Mouse (Mus musculus) brain, adult 2 months (tissue): ENCODE measurements at regions not wholly inside any gene's neighbourhood (a gene's known extent, or its start where the extent isn't known, plus 50 kb on each side); places are given as distances from the start of the nearest gene placed in this dataset.

Source experiments
- DNase-seq: peaks from one replicate; pipeline ENCODE4 v3.0.0; 2011; ENCODE audit warnings: low read depth, low spot score

- peak; percentile 84 for DNase-seq
Measured at GRCm38 (mm10) chr1:137332108-137332769, 372.0 kb upstream of the Nr5a2 start.

DNA sequence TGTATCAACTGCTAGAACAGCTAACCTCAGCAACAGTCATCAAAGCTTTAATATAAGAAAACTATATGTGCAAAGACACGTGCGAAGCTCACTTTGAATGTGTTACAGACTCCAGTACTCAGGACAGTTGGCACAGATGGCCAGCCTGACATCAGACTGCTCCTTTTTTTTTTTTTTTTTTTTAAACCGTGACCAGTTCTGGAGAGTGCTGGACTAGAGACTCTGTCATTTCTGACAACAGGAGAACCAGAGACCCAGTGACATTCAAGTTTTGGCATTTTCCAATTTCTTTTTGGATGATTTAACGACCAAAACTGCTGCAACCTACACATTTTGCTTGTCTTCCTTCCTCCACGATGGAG is 371.5 kb upstream of the Nr5a2 start:
- DNase-seq = no peak

DNA sequence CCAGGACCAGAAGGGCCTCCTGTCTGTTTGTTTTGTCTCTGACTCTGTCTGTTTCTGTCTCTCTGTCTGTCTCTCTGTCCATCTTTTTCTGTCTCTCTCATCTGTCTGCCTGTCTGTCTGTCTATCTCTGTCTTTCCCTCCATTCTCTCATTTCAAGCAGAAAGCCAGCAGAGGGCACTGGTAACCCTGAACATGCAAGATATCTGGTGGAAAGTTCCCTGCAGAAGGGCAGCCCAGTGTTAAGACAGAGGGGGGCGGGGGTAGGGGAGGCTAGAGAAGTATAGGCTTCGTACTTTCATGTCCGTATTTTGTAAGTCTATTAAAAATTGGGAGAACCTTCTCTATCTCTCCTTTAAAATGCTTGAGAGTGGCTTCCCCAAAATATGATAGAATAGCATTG is 370.4 kb upstream of the Nr5a2 start:
- peak; percentile 79 for DNase-seq

GRCm38 (mm10) chr1:137323884-137324594 is 363.8 kb upstream of the Nr5a2 start:
- peak; percentile 57 for DNase-seq

DNA sequence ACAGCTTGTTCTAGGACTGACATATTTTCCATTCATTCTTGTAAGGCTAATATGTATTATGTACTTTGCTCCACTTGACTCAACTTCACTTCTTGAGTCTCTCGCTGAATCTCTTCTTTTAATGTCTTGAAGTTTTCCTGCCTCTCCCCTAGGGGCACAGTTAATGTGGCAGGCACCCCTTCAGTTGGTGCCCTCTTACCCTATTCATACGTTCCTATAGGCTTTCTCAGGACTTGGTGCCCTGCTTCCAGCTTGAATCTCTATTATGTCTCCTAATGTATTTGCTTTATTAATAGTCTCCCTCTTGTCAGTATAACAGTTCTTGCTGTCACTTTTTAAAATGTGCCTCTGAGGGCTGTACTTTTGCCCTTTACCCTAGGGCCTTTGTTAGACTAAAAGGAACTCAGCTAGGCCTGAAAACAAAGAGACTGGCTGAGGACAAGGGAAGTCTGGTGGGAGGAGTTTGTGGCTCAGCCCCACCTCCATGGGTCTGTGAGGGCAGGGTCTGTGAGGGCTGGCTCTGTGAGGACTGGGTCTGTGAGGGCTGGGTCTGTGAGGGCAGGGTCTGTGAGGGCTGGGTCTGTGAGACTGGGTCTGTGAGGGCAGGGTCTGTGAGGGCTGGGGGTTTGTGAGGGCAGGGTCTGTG is 362.9 kb upstream of the Nr5a2 start:
- DNase-seq = no peak

DNA sequence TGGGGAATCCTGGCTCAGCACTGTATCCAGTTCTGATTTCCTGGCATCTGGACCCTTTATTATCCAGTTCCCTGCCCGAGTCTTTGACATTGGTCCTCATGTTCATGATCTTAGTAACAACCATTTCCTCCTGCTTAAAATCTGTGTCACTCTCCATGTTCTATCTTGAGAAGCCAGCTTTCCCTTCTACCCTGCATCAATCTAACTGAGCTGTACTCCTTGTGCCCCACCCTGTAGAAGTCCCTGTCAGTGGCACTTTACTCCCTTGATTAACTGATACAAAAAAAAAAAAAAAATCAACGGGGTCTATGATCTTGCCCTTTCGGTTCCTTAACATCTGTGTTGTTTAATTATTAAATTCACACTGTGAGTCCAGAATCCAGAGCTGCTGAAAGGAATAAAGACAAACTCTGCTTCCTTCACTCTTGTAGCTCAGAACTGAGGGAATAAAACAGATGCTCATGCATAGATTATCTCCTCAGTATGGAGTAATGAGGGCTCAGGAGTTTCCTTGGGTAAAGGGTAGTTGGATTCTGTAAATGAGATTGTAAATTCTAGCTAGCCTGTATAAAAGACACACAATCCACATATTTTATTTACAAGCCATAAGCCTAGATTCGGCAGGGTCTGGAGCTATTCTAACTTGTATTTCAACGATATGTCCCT is 342.6 kb upstream of the Nr5a2 start:
- peak; percentile 15 for DNase-seq

GRCm38 (mm10) chr1:137297780-137298569 is 337.7 kb upstream of the Nr5a2 start:
- peak; percentile 60 for DNase-seq

GRCm38 (mm10) chr1:137289456-137289855 is 329.2 kb upstream of the Nr5a2 start:
- no peak for DNase-seq

GRCm38 (mm10) chr1:137283291-137283690 is 323.0 kb upstream of the Nr5a2 start:
- DNase-seq = no peak

DNA sequence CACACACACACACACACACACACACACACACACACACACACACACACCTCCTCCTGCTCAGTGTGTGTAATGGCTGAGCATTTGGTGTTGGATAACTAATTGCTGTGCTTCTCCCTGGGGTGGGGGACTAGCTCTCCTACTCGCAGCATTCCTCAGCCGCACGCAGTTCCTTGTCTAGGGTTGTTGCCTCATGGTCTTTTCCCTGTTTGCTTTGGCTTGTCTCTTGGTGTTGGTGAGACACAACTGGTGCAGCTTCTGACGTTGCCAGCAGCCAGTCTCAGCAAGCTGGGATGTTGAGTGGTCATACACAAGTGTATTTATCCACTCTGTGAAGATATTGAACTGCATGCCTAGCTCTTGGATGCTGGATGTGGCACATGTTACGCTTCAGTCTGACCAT is 322.2 kb upstream of the Nr5a2 start:
- no peak for DNase-seq

- DNase-seq = no peak
Measured at GRCm38 (mm10) chr1:137280391-137281386, 320.4 kb upstream of the Nr5a2 start.

DNA sequence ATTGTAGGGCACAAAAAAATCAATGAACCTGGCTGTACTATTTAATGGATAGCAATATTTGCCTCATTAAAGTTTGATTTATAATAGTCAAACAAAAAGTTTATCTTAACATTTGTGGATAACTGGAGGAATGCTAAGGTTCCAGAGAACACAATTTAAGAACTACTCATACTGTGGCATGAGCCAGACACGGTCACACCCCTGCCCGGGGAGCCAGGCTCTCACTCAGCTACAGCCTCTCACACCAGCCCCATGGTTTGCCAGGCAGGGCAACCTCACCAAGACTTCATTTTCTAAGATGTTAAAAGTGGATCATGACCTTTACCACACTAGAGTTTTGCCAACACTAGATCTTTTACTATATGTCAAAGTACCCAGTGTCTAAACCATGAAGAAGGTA is 319.7 kb upstream of the Nr5a2 start:
- DNase-seq = no peak

DNA sequence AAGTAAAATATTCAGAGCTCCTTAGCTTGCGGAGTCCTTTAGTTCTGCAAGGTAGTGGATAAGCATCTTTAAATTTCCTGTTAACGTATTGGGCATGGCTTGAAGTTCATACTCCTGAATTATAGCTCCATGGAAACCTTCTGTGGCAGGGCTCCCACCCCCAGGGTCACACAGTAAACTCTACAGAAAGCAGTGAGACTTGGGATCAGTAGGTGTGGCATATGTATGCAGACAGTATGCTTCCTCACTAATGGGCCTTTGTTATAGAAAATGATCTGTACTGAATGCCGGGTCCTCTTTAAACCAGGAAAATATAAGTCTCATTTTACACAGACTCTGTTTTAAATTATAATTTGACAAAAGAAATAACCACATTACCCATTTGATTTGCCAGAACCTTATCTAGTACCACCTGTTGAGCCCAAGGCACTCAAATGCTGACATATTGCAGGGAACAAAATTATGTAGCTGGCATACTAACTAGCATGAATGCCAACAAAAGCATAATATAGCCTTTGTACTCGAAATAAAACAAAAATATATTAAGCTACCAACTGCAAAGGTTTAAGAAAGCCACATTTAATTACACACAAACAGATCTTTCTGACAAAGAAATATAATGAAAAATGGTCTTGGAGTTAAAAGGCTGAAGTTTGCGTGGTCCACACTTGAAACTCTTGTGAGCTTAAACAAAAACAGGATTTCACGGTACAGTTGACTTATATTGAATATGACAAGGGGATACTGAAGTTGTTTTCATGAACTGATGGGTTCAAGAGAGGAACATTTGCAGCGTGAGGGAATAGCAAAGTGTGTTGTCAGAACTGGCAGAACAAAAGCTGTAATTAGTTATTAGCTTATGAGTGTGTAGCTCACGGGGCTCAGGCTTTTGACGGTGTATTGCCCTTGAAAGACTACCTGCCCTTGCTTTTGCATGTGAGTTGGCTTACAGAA is 310.7 kb upstream of the Nr5a2 start:
- no peak for DNase-seq

DNA sequence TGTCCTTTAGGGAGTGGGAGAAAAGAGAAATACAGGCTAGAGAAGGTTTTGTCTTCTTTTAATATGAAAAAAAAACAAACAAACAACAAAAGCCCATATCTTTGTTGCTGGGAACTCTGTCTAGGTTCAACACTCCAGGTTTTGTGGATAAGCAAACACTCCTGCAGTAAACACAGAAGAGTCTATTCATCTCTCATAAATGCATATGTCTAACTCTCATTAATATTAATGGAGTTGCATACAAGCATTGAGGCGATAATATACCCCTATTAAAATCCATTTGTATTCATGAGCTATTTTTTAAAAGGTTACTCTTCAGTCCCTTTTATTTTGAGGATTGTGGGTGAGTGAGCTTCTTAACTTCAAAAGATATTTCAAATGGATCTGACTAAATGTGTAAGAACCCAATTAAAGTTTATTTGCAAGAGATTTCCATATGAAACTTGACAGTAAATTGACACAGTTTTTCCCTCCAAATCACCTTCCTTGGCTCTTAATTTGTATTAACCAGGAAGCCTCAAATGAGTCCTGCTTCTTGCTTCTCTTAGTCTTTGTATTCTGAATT is 302.6 kb upstream of the Nr5a2 start:
- DNase-seq = no peak

DNA sequence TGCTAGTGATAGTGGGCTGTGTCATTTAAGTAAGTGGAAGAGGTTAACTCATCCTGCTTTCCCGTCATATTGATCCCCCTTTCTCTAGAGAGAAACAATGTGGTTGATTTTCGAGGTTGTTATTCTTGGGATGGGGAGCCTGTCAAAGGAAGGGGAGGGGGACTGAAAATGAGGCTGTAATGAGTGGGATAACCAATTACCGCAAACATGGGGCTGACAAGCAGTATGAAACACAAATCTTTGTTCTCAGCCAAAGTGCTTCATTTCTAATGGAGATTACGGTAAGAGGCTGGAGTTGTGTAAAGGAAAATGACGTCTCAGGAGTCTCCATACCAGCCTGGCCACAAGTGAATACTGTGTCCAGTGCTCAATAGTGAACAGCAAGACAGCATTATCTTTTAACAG is 301.9 kb upstream of the Nr5a2 start:
- no peak for DNase-seq

DNA sequence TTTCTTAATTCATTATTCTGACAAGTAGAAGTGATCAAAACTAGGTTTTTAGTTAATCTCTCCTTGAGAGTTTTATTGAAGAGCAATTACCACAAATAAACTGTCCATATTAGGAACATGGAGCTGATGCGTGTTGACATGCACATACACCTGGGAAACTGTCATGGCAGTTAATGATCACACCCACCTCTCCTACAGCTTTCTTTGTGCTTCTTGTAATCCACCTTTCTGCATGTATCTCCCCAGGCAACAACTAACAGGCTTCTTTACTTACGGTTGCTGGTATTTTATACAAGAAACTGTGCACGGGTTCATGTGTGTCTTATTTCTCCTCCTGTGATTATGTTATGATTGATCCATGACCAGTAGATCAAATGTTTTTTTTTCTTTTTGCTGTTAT is 296.0 kb upstream of the Nr5a2 start:
- DNase-seq = no peak

DNA sequence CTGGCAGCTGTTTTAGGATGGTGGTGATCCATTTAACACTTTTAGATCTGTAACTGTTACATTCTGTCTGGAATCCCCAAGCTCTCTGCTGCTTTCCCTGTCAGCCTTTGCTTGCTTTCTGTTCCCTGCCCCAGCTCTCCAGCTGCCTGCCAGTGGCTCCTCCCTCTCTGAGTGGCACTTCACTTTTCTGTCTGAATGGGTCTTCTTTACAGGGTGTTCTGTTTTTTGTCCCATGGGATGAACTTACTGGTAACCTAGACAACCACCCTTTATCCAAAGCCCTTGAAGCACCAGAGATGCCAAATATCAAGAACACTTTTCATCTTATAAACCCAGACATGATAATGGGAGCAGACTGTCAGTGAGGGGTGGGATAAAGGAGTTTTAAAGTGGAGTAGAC is 294.8 kb upstream of the Nr5a2 start:
- DNase-seq = peak; percentile 7

DNA sequence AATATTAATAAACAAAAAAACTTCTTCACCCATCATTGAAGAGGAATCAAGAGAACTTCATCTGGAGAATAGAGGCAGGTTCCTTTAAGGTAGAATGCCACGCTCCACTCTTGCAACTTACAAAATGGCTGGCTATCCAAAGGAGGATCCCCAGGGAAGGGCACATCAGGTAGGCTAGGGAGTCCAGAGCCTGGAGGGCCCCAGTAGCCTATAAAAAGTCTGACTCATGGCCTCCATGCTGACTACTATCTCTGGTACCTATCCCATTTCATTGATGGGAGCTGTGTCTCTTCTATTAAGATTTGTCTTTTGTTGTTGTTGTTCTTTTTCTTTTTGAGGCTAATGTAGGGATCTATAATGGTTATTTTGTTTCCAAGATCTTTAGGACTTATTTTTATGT is 294.4 kb upstream of the Nr5a2 start:
- no peak for DNase-seq

DNA sequence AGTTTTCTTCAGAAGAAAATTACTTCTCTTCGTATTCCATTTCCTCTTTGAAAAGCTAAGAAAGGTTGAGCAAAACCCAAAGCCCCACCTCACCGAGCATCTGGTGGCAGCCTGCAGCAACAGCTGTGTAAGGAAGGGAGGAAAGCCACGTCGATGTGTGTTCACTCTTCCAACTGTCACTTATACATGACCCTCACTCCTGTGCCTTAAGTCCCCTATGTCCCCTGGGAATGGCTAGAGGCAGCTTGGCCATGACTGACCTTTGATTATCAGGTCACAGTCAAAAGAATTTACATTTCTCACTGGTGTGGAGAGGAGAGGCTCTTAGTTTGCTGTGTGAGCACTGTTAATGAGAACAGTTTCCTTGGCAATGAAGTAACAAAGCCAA is 266.8 kb upstream of the Nr5a2 start:
- no peak for DNase-seq
